Mouse (Mus musculus) layer of hippocampus, adult 2 months (tissue): ENCODE data around the gene Hpcal1. TPM values are rescaled to one million over a fixed set of nuclear protein-coding genes. Genes with fewer than 3 reads are reported as not detected.

Source experiments
- DNase-seq, 2 experiments: peaks; one replicate each; pipeline ENCODE4 v3.0.0; 2022; ENCODE audit warnings: low spot score in 2 of 2
- H3K27ac ChIP-seq: fragments of 200-600 bp; 2 replicates; pipeline ENCODE4 v1.8.1; 2022
- H3K4me3 ChIP-seq: fragments of 200-600 bp; 2 replicates; pipeline ENCODE4 v1.8.1; 2022; ENCODE audit warnings: mild to moderate bottlenecking
- CTCF ChIP-seq: fragments of 200-600 bp; conservative IDR thresholded peaks from 2 replicates; pipeline ENCODE4 v1.8.1; 2022; ENCODE audit warnings: antibody characterized with exemption, mild to moderate bottlenecking, moderate library complexity
- total RNA-seq, 2 experiments: library from RNA; stranded (reverse); gene quantifications; 2 replicates each; pipeline ENCODE4 v1.2.3; 2021

Hpcal1 gene
- total RNA-seq, 2 experiments from 2014 or later, result 54.3 to 64.6 TPM

DNA sequence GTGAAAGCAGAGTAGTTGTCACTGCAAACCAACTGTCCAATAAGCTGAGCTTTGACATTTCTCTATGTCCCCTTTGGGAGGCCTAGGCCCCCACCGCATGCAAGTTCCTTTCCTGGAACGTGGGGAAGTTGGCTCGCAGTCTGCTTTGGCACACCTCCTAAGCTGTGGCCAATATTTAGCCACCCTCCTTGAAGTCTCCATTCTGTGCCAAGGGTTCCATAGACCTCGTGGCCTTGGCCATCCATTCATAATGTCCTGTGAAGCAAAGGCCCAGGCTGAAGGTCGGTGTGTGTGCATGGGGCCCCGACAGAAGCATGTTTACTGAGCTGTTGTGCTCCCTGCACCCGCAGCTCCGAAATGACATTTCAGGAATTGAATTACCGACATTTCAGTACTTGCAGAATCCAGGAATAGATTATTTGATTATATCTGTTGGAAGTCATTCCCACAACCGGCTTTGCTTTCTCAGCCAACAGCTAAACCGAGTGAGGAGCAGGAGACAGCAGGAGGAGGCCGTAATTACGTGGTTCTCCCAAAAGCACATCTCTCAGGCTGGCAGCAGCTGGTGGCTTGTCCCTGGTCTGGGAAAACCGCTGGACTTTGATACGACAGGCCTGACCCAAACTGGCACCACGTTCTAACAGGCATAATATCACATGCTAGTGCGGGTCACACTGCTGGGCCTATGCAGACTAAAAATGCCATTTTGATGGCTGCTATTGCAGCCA is 51.1 kb downstream of the Hpcal1 start:
- H3K4me3 ChIP-seq, result no peak overlapping the region
- peak overlapping the region; percentile 80 for H3K27ac ChIP-seq
- DNase-seq, result peak; percentile 22 to 40
- no peak for TF ChIP-seq CTCF

DNA sequence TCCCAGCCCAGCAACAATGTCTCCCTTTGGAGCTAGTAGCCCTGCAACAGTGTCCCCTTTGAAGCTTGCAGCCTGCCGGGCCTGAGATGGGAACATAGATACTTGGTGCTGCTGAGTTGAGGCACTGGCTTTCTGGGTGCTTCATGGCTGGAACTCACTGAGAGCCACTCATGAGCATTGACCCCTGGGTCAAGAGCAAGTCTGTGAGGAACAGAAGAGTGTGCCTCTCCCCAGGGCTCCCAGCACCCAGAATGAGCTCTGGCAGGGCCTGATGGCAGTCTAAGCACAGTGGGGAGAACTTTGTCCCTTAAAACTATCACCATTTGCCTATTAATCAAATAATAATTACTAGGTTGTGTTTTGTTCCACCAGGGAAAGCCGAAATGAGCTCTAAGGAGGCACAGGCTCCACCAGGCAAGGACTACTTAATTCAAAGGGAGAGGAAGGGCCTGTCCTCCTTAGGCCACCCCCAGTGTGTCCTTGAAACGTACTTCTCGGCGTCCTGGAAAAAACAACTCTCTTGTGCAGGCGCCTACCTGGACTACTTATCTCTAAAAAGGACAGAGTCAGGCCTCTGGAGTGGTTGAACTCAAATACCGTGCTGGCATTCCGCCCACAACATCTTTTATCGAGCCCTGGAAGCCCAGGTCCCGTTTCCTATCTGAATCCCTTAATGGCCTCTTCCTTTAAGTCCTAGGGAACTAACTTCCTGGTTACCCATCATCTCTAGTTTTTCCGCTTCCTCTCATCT is 52.1 kb downstream of the Hpcal1 start:
- Histone ChIP-seq H3K27ac (peak overlapping the region; percentile 80; the same call in 1 of the 2 replicates), H3K4me3 (no peak overlapping the region)
- no peak for DNase-seq
- TF ChIP-seq CTCF, result no peak

GRCm38 (mm10) chr12:17745431-17745830 is 54.8 kb downstream of the Hpcal1 start:
- Histone ChIP-seq H3K27ac (peak overlapping the region; percentile 55; the same call in 1 of the 2 replicates), H3K4me3 (no peak overlapping the region)
- no peak for TF ChIP-seq CTCF
- no peak for DNase-seq

GRCm38 (mm10) chr12:17746725-17747124 is 56.1 kb downstream of the Hpcal1 start:
- Histone ChIP-seq H3K4me3 (no peak overlapping the region), H3K27ac (no peak overlapping the region; the same call in 1 of the 2 replicates)
- no peak for TF ChIP-seq CTCF
- peak; percentile 40 to 45 for DNase-seq

- Histone ChIP-seq H3K4me3 (no peak overlapping the region), H3K27ac (no peak overlapping the region)
- TF ChIP-seq CTCF, result no peak
- DNase-seq, result peak in 1 of 2 experiments; percentile 16
Measured at GRCm38 (mm10) chr12:17747191-17748154, 56.8 kb downstream of the Hpcal1 start.

- DNase-seq, result no peak
- H3K4me3 ChIP-seq, result no peak overlapping the region
- no peak overlapping the region for H3K27ac ChIP-seq
- TF ChIP-seq CTCF, result no peak
Measured at GRCm38 (mm10) chr12:17748155-17748529, 57.5 kb downstream of the Hpcal1 start.

- H3K4me3 ChIP-seq, result no peak overlapping the region
- H3K27ac ChIP-seq, result no peak overlapping the region
- no peak for TF ChIP-seq CTCF
- no peak for DNase-seq
Measured at GRCm38 (mm10) chr12:17749784-17750183, 59.1 kb downstream of the Hpcal1 start.

DNA sequence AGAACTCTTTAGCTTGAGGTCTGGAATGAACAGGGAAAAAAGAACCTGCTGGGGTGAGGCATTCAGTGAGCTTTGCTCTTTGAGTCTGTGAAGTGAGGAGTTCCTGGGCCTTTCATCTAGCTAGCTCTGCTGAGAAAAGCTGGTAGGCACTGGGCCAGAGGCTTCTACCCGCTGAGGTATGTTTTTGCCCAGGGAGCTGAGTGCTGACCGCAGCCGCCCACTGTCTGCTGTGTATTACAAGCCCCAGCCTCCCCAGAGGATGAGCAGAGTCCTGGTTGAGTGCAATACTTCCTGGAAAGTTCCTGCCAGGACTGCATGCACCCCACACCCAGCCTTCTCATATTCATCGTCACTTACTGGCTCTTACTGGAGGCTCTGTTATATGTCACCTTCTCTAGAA is 59.8 kb downstream of the Hpcal1 start:
- Histone ChIP-seq H3K27ac (no peak overlapping the region), H3K4me3 (no peak overlapping the region)
- no peak for TF ChIP-seq CTCF
- DNase-seq, result no peak

GRCm38 (mm10) chr12:17752828-17753227 is 62.2 kb downstream of the Hpcal1 start:
- TF ChIP-seq CTCF, result no peak
- DNase-seq, result no peak
- Histone ChIP-seq H3K4me3 (no peak overlapping the region), H3K27ac (no peak overlapping the region)

DNA sequence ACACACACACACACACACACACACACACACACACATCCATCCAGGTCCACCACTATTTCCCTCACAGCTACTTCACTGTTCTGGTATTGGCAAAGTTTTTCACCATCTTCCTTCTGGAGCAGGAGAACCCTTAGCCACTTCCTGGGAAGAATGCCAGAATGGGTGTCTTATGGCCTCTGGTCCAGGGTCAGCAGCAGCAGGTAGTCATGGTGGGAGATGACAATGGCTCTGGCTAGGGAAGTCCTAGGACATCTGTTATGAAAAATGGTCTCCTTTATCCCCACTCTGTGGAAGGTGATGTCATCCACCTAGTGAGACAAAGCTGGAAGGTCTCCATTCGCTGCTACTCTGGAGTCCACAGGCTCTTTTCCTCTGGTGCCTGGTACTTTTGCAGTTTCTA is 64.1 kb downstream of the Hpcal1 start:
- Histone ChIP-seq H3K4me3 (no peak overlapping the region), H3K27ac (no peak overlapping the region)
- no peak for TF ChIP-seq CTCF
- DNase-seq, result no peak

DNA sequence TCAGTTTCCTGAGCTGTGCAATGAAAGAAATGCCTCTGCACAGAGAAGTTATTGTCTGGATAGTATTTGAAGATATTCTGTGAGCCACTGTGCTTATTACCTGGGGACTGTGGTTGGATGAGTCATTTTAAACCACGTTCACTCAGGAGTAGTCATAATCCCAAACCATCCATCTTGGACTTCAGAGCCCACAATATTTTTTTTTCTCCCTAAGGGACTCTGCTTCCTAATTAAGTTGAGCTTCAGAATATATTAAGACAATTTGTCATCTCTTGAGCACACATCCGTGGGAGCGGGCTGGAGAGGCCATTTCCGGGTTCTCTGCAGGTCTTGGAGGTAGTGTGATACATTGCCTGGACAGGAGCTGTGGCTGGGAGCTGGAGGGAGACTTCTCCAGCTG is 66.2 kb downstream of the Hpcal1 start:
- Histone ChIP-seq H3K4me3 (no peak overlapping the region), H3K27ac (no peak overlapping the region)
- no peak for TF ChIP-seq CTCF
- no peak for DNase-seq

GRCm38 (mm10) chr12:17762286-17762933 is 71.8 kb downstream of the Hpcal1 start:
- no peak for DNase-seq
- TF ChIP-seq CTCF, result no peak

DNA sequence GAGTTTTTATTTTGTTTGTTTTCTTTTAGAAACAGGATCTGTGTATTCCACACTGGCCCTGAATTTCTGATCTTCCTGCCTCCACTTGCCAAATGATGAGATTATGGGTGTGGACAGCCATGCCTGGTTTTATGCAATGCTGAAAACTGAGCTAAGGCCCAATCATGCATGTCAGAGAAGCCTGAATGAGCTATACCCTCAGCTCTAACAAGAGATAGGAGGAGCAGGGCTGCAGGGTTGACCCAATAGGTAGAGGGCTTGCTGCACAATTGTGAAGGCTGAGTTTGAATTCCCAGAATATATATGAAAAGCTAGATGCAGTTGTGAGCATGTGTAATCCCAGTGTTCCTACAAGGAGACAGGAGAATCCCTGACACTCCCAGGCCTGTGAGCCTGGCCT is 72.4 kb downstream of the Hpcal1 start:
- no peak for TF ChIP-seq CTCF
- H3K27ac ChIP-seq, result no peak overlapping the region
- H3K4me3 ChIP-seq, result no peak overlapping the region
- no peak for DNase-seq

More at GRCm38 (mm10) chr12:17762286-17762933, 71.8 kb downstream of the Hpcal1 start:
- Histone ChIP-seq H3K27ac (no peak overlapping the region), H3K4me3 (no peak overlapping the region)
